Mouse (Mus musculus) lung, postnatal 25 days (tissue): Measurements from ENCODE around the gene Bmp3.
A peak's percentile ranks its signal among the peaks of the same experiment; 100 is the strongest.

Experiments
- DNase-seq: peaks from one replicate; pipeline ENCODE4 v3.0.0; 2022; ENCODE audit warnings: low spot score

Gene Bmp3

DNA sequence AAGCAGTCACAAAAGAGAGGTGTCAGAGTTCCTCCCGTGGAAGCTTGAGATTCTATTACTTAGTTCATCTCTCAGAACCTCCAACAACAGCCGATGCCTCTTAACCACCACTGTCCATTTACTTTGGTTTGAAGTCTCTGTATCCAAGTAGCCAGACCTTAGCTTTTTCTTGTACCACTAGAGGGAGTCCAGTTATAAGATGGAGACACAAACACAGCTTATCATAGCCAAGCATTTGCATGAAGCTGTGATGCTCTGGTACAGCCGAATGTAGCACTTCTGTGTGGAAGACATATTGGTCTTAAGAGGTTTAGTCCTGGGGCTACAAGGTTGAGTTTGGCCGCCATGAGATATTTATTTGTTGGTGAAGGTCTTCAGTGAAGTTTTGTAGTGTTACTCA is 48.1 kb downstream of the Bmp3 start:
- peak; percentile 4 for DNase-seq

DNA sequence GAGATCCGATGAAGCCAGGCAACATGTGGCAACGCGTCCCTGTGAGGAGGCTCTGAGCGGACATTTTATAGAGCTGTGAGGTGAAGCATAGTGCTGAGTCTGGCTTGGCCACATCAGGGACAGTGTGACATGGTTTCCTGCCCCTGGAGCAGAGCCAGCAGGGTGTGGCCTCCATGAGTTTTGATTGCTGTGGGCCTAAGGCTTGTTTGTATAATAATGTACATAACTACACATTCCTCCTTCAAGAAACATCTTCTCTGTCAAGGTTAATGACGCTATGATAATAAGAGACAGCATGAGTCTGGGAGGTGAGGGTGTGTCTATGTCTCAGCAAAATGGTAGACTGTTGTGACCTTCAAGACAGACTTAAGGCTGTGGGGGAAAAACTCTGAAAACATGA is 64.5 kb downstream of the Bmp3 start:
- no peak for DNase-seq

DNA sequence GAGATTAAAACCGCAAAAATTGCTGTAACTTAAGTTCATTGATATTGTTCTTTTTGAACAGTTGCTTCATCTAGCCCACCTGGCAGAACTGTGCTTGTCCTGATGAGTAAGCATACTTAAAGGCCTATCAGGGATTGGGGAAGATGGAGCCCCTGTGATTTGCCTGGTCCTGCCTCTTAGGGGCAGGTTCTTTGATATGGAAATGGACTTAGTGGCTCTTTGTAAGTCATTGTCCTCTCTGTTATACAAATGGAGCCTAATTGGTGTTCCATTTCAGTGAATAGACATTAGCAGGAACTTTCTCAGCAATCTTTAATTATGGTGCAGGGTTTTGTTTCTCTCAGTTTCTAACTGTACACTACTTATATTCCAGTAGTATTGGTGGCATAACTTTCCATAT is 67.4 kb downstream of the Bmp3 start:
- DNase-seq, result no peak

DNA sequence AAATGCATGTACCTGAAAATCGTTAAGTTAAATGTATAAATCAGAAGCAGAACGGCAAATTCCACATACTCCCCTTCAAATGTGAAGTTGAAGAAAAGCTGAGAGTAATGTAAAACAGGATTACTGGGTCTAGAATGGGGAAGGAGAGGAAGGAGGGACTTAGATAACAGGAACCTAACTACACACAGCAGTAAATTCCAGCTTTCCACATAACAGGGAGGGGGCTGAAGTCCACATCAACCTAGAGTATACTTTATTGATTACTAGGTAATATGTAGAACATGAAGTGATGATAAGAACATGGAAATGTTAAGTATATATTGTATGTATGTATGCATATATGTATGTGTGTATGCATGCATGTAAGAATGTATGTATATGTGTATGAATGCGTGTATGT is 68.7 kb downstream of the Bmp3 start:
- DNase-seq, result no peak
